Mouse (Mus musculus) left cerebral cortex, adult 11 months (tissue): ENCODE data around the gene Ddx21.
"Not testable (repeated sequence)": the region's sequence is repeated elsewhere in the genome, so short reads cannot be mapped to it uniquely, and the experiment has no call there.

ENCODE experiments used
- DNase-seq: peaks from one replicate; pipeline ENCODE4 v3.0.0; 2022; ENCODE audit warnings: low spot score

Gene Ddx21

GRCm38 (mm10) chr10:62602177-62603040, at the start of gene Ddx21:
Gene Ddx21 (minus strand): TSS chr10:62602281.
- peak; percentile 76 for DNase-seq

DNA sequence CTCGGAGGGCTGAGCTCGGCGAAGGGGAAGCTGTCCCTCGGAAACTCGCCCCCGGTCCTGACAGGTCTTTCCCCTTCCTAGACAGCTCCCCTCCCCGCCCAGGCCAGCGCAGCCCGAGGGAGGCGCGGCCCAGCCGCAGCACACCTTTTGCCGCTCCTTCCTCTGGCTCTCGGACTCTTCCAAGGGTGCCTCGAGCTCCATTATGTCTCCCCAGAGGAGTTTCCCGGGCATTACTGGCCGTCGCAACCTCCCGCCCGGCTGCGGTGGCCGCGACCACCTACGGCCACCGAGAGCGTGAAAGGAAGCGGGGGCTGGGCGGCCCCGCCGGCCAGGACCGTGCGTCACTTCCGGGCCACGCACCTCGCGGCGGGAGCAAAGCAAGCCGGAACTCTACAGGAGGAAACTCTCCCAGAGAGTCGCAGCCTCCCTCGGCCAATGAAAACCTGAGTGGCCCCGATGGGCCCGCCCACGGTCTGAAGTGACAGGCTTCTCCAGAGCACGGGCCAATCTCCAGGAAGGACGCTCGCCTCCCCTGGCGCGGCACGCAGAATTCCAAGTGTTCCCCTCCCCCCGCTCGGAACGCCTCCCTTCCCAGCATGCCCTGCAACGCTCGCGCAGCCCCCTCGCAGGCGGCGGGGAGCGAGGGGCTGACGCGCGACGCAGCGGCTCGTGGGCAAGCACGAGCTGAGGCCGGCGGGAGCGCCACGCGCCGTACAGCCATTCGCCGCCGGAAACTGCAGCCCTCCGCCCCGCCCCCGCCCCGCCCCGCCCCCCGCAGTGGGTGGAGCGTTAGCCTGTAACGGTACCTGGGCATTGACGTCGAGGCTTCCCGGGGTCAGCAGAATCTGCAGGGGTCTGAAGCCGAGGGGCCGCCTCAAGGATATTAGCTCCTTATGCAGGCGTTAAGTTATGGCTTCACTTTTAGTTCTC, 49.1 kb upstream of the Ddx21 start, which contains the start of gene Ddx50:
Gene Ddx50, minus strand, starts transcription at position 338 of the 930 bp plus-strand sequence.
- DNase-seq, result peak; percentile 99

DNA sequence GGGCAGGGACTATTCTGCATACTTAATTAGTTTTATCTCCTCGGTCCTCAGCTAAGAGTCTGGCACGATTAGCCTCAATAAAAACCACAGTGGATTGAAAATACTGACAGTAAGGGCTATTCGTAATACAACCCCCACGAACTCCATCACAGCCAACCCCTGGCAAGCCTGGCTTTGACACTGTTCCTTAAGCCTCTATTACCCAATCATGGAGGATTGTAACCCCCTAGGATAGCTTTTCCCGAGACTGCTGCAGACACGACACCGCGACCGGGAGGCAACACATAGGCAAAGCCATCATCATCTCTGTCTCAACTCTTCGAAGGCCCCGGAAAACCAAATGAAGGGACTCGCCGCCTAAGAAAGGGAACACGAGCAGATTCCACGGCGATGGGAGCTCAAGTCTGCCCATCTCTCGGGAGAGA, 48.3 kb upstream of the Ddx21 start:
- DNase-seq, result no peak

- no peak for DNase-seq
Observed at GRCm38 (mm10) chr10:62604161-62604560, 2.1 kb upstream of the Ddx21 start.

DNA sequence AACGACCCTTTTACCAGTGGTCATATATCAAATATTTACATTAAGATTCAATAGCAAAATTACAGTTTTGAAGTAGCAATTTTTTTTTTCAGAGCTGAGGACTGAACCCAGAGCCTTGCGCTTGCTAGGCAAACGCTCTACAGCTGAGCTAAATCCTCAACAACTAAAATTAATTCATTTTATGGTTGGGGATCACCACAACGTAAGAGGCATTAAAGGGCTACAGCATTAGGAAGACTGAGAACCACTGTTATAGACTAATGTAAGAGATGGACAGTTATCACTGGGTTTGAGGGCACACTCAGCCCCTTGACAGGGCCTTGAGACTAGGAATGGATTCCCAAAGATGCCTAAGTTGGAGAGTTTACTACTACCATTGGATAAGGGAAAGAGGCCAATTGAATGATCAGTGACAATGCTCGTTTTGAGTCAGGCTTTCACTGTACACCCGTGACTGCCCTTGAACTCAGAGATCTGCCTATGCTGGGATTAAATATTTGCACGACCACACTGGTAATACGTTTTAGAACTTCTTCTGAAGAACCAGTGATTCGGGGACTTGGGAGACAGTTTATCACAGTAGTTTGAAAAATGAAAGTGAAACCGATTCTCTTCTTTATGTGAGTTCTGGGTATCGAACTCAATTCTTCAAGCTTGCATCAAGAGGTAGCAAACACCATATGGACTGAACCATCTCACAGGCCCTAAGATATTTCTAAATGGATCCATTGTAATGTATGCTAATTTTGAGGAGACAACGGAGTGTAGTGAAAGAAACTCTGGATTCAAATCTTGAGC, 1.4 kb upstream of the Ddx21 start:
- DNase-seq, result no peak

GRCm38 (mm10) chr10:62601833-62602176, 276 bp downstream of the Ddx21 start:
- no peak for DNase-seq

DNA sequence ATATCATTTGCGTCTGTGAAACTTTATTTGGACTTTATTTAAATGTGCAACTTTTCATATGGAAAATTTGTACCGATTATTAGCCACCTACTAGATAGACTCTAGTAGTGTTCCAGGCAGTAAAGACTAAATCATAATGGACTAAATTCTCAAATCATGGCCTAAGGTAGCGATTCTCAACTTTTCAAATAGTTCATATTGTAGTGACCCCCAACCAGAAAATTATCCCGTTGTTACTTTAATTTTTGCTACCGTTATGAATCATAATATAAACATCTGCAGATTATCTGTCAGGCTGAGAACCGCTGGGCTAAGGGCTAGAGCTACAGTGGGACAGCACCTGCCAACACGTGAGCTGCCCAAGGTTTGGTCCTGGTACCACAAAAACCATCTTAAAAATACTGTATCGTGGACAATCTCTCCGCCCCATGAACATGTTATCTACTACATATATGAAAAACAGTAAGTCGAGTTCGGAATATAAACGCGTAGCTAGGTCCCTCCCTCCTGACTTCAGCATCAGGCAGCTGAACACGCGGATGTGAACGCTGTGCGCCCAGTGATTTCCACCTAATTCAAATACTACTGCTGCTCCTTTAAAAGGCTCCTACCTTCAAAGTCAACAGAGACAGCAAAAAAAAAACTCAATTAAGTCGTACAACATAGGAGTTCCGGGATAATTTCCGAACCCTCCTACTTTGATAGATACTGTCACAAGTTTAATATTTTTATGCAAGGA, 859 bp downstream of the Ddx21 start:
- no peak for DNase-seq

DNA sequence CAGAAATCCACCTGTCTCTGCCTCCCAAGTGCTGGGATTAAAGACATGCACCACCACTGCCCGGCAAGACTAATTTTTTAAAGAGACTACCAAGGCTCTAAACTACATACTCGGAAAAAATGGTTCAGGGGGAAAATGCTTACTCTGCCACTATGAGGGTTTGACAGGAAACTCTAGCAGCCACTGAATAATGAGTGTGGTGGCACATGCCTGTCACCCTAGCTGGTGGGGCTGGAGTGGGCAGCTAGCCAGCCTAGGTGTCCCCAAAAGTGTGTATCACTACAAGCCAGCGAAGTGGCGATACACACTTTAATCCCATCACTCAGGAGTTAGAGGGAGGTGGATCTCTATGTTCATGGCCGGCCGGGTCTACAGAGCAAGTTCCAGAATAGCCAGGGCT, 2.0 kb downstream of the Ddx21 start:
- no peak for DNase-seq

- not testable (repeated sequence) for DNase-seq
Observed at GRCm38 (mm10) chr10:62599311-62599710, 2.8 kb downstream of the Ddx21 start.

DNA sequence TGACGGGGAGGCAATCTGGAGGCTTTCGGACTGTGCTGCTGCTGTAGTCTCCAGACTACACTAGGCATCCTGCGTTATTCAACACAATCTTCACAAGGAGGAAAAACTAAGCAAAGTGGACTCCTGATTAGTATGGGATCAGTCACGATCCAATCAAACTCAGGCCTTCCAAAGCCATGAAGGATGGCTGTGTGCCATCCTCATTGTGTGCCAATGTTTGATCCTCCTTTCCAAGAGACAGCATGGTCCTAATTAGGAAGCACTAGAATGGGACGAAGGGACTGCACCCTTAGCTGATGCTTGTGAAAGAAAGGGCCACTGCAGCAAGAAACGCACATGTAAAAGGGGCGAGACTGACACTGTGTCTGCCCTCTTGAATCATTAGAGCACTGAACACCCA, 9.6 kb downstream of the Ddx21 start:
- DNase-seq, result no peak

GRCm38 (mm10) chr10:62590200-62590599, 11.9 kb downstream of the Ddx21 start:
- DNase-seq, result peak; percentile 87

DNA sequence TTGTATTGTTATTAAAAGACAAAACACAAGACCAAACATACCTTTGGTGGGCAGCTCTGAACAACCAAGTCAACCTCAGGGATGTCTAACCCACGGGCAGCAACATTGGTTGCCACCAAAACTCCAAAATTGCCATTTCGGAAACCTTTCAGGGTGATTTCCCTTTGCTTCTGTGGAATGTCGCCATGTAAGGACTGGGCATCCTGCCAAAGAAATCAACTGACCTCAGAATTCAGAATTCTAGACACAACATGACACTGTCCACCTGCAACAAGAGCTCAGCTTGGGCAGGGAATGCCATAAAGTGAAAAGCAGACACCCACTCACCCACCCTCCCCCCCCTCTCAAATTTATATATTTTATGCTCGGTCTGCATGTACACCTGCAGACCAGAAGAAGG, 13.5 kb downstream of the Ddx21 start:
- DNase-seq, result no peak

DNA sequence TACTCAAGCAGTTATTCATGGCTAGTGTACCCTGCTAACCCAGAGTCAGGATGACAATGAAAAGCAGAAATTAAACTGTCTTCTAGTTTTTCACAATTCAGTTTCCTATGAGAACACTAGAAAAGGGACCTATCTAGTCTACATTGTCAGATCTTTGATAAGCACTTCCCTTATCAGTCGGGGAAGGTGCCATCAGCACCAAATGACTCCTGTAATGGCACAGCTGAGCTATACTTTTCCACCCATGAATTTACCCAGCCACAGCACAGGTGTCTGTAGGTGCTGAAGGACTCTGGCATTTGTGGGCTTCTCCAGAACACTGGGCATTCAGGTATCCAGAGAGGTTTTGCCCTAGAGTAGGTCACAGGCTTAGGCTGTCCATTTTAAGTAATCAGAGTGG, 18.8 kb downstream of the Ddx21 start:
- no peak for DNase-seq

GRCm38 (mm10) chr10:62582701-62583100, 19.4 kb downstream of the Ddx21 start:
- DNase-seq, result no peak

DNA sequence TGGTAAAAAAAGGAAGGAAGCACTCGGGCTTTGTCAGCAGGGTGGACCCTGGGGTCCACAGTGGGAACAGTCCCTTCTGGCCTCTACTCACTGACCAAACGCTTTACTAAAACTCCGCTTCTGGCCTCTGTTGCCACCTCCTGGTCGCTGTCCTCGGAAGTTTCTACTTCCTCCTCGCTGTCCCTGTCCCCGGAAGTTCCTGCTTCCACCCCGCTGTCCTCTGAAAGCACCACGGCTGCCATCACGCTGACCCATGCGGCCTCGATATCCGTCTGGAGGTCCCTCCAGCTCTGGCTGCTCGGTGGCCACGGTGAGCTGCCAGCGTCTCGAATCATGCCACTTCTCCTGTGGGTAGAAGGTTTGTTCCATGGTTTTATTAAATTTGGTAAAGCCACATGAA, 19.8 kb downstream of the Ddx21 start:
- DNase-seq, result no peak

- not testable (repeated sequence) for DNase-seq
Observed at GRCm38 (mm10) chr10:62579129-62579528, 23.0 kb downstream of the Ddx21 start.

GRCm38 (mm10) chr10:62578338-62579100, 23.6 kb downstream of the Ddx21 start, which contains the start of gene Kif1bp:
Gene Kif1bp (minus strand): TSS chr10:62578457.
- peak; percentile 97 for DNase-seq

GRCm38 (mm10) chr10:62577673-62578337, 24.3 kb downstream of the Ddx21 start:
- DNase-seq, result no peak

DNA sequence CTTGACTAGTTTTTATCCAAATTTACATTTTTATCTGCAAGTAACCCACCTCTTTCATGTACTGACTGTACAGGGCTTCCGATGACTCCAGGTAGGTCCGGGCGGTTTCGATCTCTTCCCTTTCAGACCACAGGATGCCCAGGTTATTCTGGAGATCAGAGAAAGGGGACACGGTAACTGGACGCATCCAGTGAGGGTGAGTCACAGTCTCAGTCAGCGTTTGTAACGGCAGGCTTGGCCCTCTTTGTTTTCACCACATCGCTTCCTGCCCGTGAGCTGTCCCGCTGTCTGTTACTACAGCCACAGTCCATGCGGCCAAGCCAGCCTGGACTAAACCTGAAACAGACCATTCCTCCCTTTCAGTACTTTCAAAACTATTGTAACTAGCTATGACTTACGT, 27.1 kb downstream of the Ddx21 start:
- DNase-seq, result no peak
